Mouse (Mus musculus): ENCODE data around the gene Gm27027. TPM values are rescaled to one million over a fixed set of nuclear protein-coding genes. Genes with fewer than 3 reads are reported as not detected.

Gene Gm27027
- polyA plus RNA-seq, 1 experiment from 2014 or later = not detected

GRCm38 (mm10) chr2:93955886-93956285 lies 40.3 kb downstream of the Gm27027 start:
- peaks cover 5% of the 10 kb centered on the region; the same call in 1 of the 2 replicates for H3K4me1 ChIP-seq (ENCODE audit: control insufficient read depth, insufficient read depth, low read length)
- no peak overlapping the region for H3K27ac ChIP-seq (replicated peaks; ENCODE audit: low read depth, low read length)
- peak overlapping the region; percentile 66 for H3K4me3 ChIP-seq (ENCODE audit: low read depth, low read length)
- H3K9ac ChIP-seq (ENCODE audit: low read depth, low read length) = peak overlapping the region; percentile 72
- no peaks in the 10 kb centered on the region for H3K9me3 ChIP-seq (ENCODE audit: control insufficient read depth, low read length)
- H3K27me3 ChIP-seq (replicated peaks; ENCODE audit: control insufficient read depth, insufficient read depth, low read length) = peaks cover 61% of the 10 kb centered on the region
- H3K36me3 ChIP-seq (ENCODE audit: control insufficient read depth, insufficient read depth, low read length) = no peaks in the 10 kb centered on the region
- H3K4me2 ChIP-seq (ENCODE audit: low read depth, low read length) = peak overlapping the region; percentile 95
- no peak for DNase-seq (ENCODE audit: low spot score)
- under 1% methylated on average over 30 of the region's 31 CpGs for WGBS
- ATAC-seq (ENCODE audit: low read depth) = no peak

- H3K4me3 ChIP-seq (ENCODE audit: low read depth, low read length) = peak overlapping the region; percentile 66
- H3K9ac ChIP-seq (ENCODE audit: low read depth, low read length) = no peak overlapping the region
- ATAC-seq (ENCODE audit: low read depth) (no peak), DNase-seq (ENCODE audit: low spot score) (no peak)
- H3K4me2 ChIP-seq (ENCODE audit: low read depth, low read length) = peak overlapping the region; percentile 95
- peaks cover 5% of the 10 kb centered on the region; the same call in 1 of the 2 replicates for H3K4me1 ChIP-seq (ENCODE audit: control insufficient read depth, insufficient read depth, low read length)
- H3K27ac ChIP-seq (replicated peaks; ENCODE audit: low read depth, low read length) = no peak overlapping the region
- no peaks in the 10 kb centered on the region for H3K36me3 ChIP-seq (ENCODE audit: control insufficient read depth, insufficient read depth, low read length)
- under 1% methylated on average over 31 of the region's 32 CpGs for WGBS
- H3K9me3 ChIP-seq (ENCODE audit: control insufficient read depth, low read length) = no peaks in the 10 kb centered on the region
- peaks cover 61% of the 10 kb centered on the region for H3K27me3 ChIP-seq (replicated peaks; ENCODE audit: control insufficient read depth, insufficient read depth, low read length)
These were observed 41.2 kb downstream of the Gm27027 start for GRCm38 (mm10) chr2:93954781-93955578.

GRCm38 (mm10) chr2:93953726-93954125 lies 42.4 kb downstream of the Gm27027 start:
- Histone ChIP-seq H3K36me3 (ENCODE audit: control insufficient read depth, insufficient read depth, low read length) (no peaks in the 10 kb centered on the region), H3K27ac (replicated peaks; ENCODE audit: low read depth, low read length) (no peak overlapping the region), H3K4me2 (ENCODE audit: low read depth, low read length) (no peak overlapping the region), H3K9me3 (ENCODE audit: control insufficient read depth, low read length) (no peaks in the 10 kb centered on the region), H3K27me3 (replicated peaks; ENCODE audit: control insufficient read depth, insufficient read depth, low read length) (peaks cover 61% of the 10 kb centered on the region), H3K4me3 (ENCODE audit: low read depth, low read length) (no peak overlapping the region), H3K4me1 (ENCODE audit: control insufficient read depth, insufficient read depth, low read length) (peaks cover 5% of the 10 kb centered on the region; the same call in 1 of the 2 replicates), H3K9ac (ENCODE audit: low read depth, low read length) (no peak overlapping the region)
- ATAC-seq (ENCODE audit: low read depth) (no peak), DNase-seq (ENCODE audit: low spot score) (no peak)
- WGBS = 89% methylated on average over 9 of the region's 9 CpGs

- ATAC-seq (ENCODE audit: low read depth) (no peak), DNase-seq (ENCODE audit: low spot score) (no peak)
- Histone ChIP-seq H3K4me2 (ENCODE audit: low read depth, low read length) (no peak overlapping the region), H3K27me3 (replicated peaks; ENCODE audit: control insufficient read depth, insufficient read depth, low read length) (no peaks in the 10 kb centered on the region), H3K36me3 (ENCODE audit: control insufficient read depth, insufficient read depth, low read length) (no peaks in the 10 kb centered on the region), H3K27ac (replicated peaks; ENCODE audit: low read depth, low read length) (no peak overlapping the region), H3K4me3 (ENCODE audit: low read depth, low read length) (no peak overlapping the region), H3K4me1 (ENCODE audit: control insufficient read depth, insufficient read depth, low read length) (no peaks in the 10 kb centered on the region), H3K9me3 (ENCODE audit: control insufficient read depth, low read length) (no peaks in the 10 kb centered on the region), H3K9ac (ENCODE audit: low read depth, low read length) (no peak overlapping the region)
- 43% methylated on average over 5 of the region's 5 CpGs for WGBS
These were observed 49.2 kb downstream of the Gm27027 start for GRCm38 (mm10) chr2:93946976-93947375.

GRCm38 (mm10) chr2:93944855-93945254 lies 51.3 kb downstream of the Gm27027 start:
- no peak for DNase-seq (ENCODE audit: low spot score)
- no peaks in the 10 kb centered on the region for H3K27me3 ChIP-seq (replicated peaks; ENCODE audit: control insufficient read depth, insufficient read depth, low read length)
- H3K27ac ChIP-seq (replicated peaks; ENCODE audit: low read depth, low read length) = no peak overlapping the region
- H3K4me1 ChIP-seq (ENCODE audit: control insufficient read depth, insufficient read depth, low read length) = no peaks in the 10 kb centered on the region
- H3K4me2 ChIP-seq (ENCODE audit: low read depth, low read length) = no peak overlapping the region
- no peaks in the 10 kb centered on the region for H3K9me3 ChIP-seq (ENCODE audit: control insufficient read depth, low read length)
- WGBS = 80% methylated on average over 4 of the region's 4 CpGs
- no peaks in the 10 kb centered on the region for H3K36me3 ChIP-seq (ENCODE audit: control insufficient read depth, insufficient read depth, low read length)
- H3K4me3 ChIP-seq (ENCODE audit: low read depth, low read length) = no peak overlapping the region
- ATAC-seq (ENCODE audit: low read depth) = no peak
- H3K9ac ChIP-seq (ENCODE audit: low read depth, low read length) = no peak overlapping the region

GRCm38 (mm10) chr2:93944099-93944498 lies 52.1 kb downstream of the Gm27027 start:
- no peak overlapping the region for H3K9ac ChIP-seq (ENCODE audit: low read depth, low read length)
- DNase-seq (ENCODE audit: low spot score) (no peak), ATAC-seq (ENCODE audit: low read depth) (no peak)
- H3K27me3 ChIP-seq (replicated peaks; ENCODE audit: control insufficient read depth, insufficient read depth, low read length) = no peaks in the 10 kb centered on the region
- H3K4me2 ChIP-seq (ENCODE audit: low read depth, low read length) = no peak overlapping the region
- 93% methylated on average over 2 of the region's 2 CpGs for WGBS
- no peak overlapping the region for H3K27ac ChIP-seq (replicated peaks; ENCODE audit: low read depth, low read length)
- no peaks in the 10 kb centered on the region for H3K9me3 ChIP-seq (ENCODE audit: control insufficient read depth, low read length)
- no peak overlapping the region for H3K4me3 ChIP-seq (ENCODE audit: low read depth, low read length)
- H3K36me3 ChIP-seq (ENCODE audit: control insufficient read depth, insufficient read depth, low read length) = no peaks in the 10 kb centered on the region
- H3K4me1 ChIP-seq (ENCODE audit: control insufficient read depth, insufficient read depth, low read length) = no peaks in the 10 kb centered on the region

GRCm38 (mm10) chr2:93941670-93942069 lies 54.5 kb downstream of the Gm27027 start:
- 59% methylated on average over 11 of the region's 11 CpGs for WGBS
- Histone ChIP-seq H3K9me3 (ENCODE audit: control insufficient read depth, low read length) (no peaks in the 10 kb centered on the region), H3K4me2 (ENCODE audit: low read depth, low read length) (no peak overlapping the region), H3K36me3 (ENCODE audit: control insufficient read depth, insufficient read depth, low read length) (no peaks in the 10 kb centered on the region), H3K4me3 (ENCODE audit: low read depth, low read length) (no peak overlapping the region), H3K4me1 (ENCODE audit: control insufficient read depth, insufficient read depth, low read length) (no peaks in the 10 kb centered on the region), H3K9ac (ENCODE audit: low read depth, low read length) (no peak overlapping the region), H3K27me3 (replicated peaks; ENCODE audit: control insufficient read depth, insufficient read depth, low read length) (no peaks in the 10 kb centered on the region), H3K27ac (replicated peaks; ENCODE audit: low read depth, low read length) (no peak overlapping the region)
- DNase-seq (ENCODE audit: low spot score) (peak; percentile 41), ATAC-seq (ENCODE audit: low read depth) (no peak)

GRCm38 (mm10) chr2:93938534-93938933 lies 57.6 kb downstream of the Gm27027 start:
- Histone ChIP-seq H3K4me3 (ENCODE audit: low read depth, low read length) (no peak overlapping the region), H3K9ac (ENCODE audit: low read depth, low read length) (no peak overlapping the region), H3K4me1 (ENCODE audit: control insufficient read depth, insufficient read depth, low read length) (no peaks in the 10 kb centered on the region), H3K4me2 (ENCODE audit: low read depth, low read length) (no peak overlapping the region), H3K27me3 (replicated peaks; ENCODE audit: control insufficient read depth, insufficient read depth, low read length) (no peaks in the 10 kb centered on the region), H3K9me3 (ENCODE audit: control insufficient read depth, low read length) (no peaks in the 10 kb centered on the region), H3K27ac (replicated peaks; ENCODE audit: low read depth, low read length) (no peak overlapping the region), H3K36me3 (ENCODE audit: control insufficient read depth, insufficient read depth, low read length) (no peaks in the 10 kb centered on the region)
- no peak for DNase-seq (ENCODE audit: low spot score)
- 76% methylated on average over 9 of the region's 9 CpGs for whole genome bisulfite sequencing
- no peak for ATAC-seq (ENCODE audit: low read depth)

GRCm38 (mm10) chr2:93928866-93929265 lies 67.3 kb downstream of the Gm27027 start:
- H3K9me3 ChIP-seq (ENCODE audit: control insufficient read depth, low read length) = no peaks in the 10 kb centered on the region
- 85% methylated on average over 10 of the region's 10 CpGs for WGBS
- no peaks in the 10 kb centered on the region for H3K36me3 ChIP-seq (ENCODE audit: control insufficient read depth, insufficient read depth, low read length)
- no peak overlapping the region for H3K4me2 ChIP-seq (ENCODE audit: low read depth, low read length)
- H3K9ac ChIP-seq (ENCODE audit: low read depth, low read length) = no peak overlapping the region
- H3K4me1 ChIP-seq (ENCODE audit: control insufficient read depth, insufficient read depth, low read length) = no peaks in the 10 kb centered on the region
- no peak for DNase-seq (ENCODE audit: low spot score)
- no peak overlapping the region for H3K4me3 ChIP-seq (ENCODE audit: low read depth, low read length)
- no peak overlapping the region for H3K27ac ChIP-seq (replicated peaks; ENCODE audit: low read depth, low read length)
- no peaks in the 10 kb centered on the region for H3K27me3 ChIP-seq (replicated peaks; ENCODE audit: control insufficient read depth, insufficient read depth, low read length)
- ATAC-seq (ENCODE audit: low read depth) = no peak

All from embryonic facial prominence, embryonic 14.5 days (tissue).